Mouse (Mus musculus) MEL (cell line): ENCODE measurements around the gene Slc25a5.

Experiments
- CHD2 ChIP-seq: IDR thresholded peaks from 2 replicates; pipeline ENCODE4 v1.6.1; 2011; ENCODE audit warnings: low read length, improper control_type of control experiment
- CTCF ChIP-seq, 3 experiments: IDR thresholded peaks in 2 of 3; conservative IDR thresholded peaks in 1 of 3; 2 replicates each; pipeline ENCODE4 v1.5.1; 2011 to 2012; ENCODE audit warnings: low read length in 3 of 3, low read depth in 2 of 3, mild to moderate bottlenecking in 2 of 3, improper control_type of control experiment in 1 of 3, inconsistent platforms in 1 of 3, mixed read lengths in 1 of 3, moderate library complexity in 1 of 3; ENCODE audit not compliant: control insufficient read depth in 1 of 3, insufficient read depth in 1 of 3, poor library complexity in 1 of 3, severe bottlenecking in 1 of 3
- EP300 ChIP-seq, 2 experiments: IDR thresholded peaks; 2 replicates each; pipeline ENCODE4 v1.6.1; 2011; ENCODE audit warnings: improper control_type of control experiment in 2 of 2, low read length in 2 of 2, low read depth in 1 of 2, mild to moderate bottlenecking in 1 of 2
- HCFC1 ChIP-seq: IDR thresholded peaks from 2 replicates; pipeline ENCODE4 v1.6.1; 2012; ENCODE audit warnings: low read depth, mild to moderate bottlenecking, inconsistent platforms, low read length, improper control_type of control experiment, moderate library complexity
- TAL1 ChIP-seq: IDR thresholded peaks from 2 replicates; pipeline ENCODE4 v1.6.1; 2012; ENCODE audit warnings: mild to moderate bottlenecking, inconsistent platforms, low read length, moderate library complexity, mixed read lengths
- TBP ChIP-seq: IDR thresholded peaks from 2 replicates; pipeline ENCODE4 v1.8.0; 2011; ENCODE audit warnings: low read depth, low read length, improper control_type of control experiment

DNA sequence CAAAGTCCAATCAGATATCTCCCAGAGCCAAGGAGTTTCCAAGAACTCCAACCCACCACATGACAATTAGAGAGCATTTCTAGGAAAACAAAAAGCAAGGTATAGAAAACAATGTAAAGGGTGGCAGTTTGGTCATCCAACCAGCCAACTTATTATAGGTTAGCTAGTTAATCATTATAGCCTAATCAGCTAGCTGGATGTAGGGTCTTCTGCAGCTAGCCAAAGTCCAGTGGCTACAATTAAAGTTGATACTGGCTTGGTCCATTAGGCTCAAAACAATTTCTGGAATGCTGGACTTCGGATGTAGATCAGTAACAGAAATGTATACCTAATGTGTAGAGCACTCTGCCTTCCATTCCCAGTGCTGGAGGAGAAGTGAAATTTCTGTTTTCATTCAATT is 44.9 kb upstream of the Slc25a5 start:
- TF ChIP-seq TAL1, result no peak
- no peak for TF ChIP-seq EP300 (IDR thresholded peaks at IDR 0.05; ENCODE audit: low read depth in 1 of 2, low read length in 2 of 2)
- TF ChIP-seq TBP, result no peak
- TF ChIP-seq CTCF (IDR thresholded peaks at IDR 0.05 in 2 of 3, conservative IDR thresholded peaks at IDR 0.05 in 1 of 3; ENCODE audit: control insufficient read depth in 1 of 3, insufficient read depth in 1 of 3, low read depth in 2 of 3, low read length in 3 of 3, poor library complexity in 1 of 3, severe bottlenecking in 1 of 3), result no peak
- no peak for TF ChIP-seq HCFC1
- TF ChIP-seq CHD2, result no peak
